Mouse (Mus musculus) CD8-positive naive resting alpha-beta T cell, adult 2 months (primary cell): ENCODE results near the gene Wdfy1.
A peak's percentile ranks its signal among the peaks of the same experiment; 100 is the strongest.

ENCODE experiments used
- DNase-seq, 2 experiments: peaks; one replicate each; pipeline ENCODE4 v3.0.0; 2022; ENCODE audit warnings: low read depth in 2 of 2, low spot score in 2 of 2

Gene Wdfy1

GRCm38 (mm10) chr1:79775927-79776458 lies at the start of gene Wdfy1, which contains the start of gene Mrpl44:
Gene Wdfy1 (minus strand): TSS chr1:79776143.
Gene Mrpl44 (plus strand): TSS chr1:79776018.
- DNase-seq, result peak; percentile 97 to 99

DNA sequence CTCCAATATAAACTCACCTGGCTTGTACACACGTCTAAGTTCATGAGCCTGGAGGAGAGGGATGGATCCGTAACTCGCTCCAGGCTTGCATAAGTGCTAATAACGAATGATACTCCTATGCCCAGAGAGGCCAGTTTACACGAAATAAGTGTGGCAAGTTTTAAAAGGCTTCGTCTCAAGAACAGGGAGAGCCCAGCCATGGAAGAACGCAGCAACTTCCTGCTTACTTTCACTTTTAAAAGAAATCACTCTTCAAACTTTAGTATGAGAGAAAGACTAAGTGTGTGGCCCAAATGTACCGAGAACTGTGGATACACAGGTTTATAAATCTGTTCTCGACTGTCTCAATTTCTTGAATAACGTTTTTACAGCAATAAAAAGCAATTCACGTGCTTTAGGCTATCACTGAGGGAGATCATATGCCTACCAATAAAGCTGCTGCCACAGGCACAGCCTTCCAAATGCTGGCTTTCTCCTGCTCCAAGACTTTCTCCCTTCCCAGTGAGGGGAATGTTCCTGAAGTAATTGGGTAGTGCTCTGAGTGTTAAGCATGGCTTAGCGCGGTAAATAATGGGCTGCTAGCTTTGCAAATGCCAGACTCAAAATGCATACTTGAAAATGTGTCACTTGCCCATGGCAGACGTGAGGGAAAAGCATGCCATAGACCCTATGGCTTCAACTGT lies 48.1 kb upstream of the Wdfy1 start:
- no peak for DNase-seq

DNA sequence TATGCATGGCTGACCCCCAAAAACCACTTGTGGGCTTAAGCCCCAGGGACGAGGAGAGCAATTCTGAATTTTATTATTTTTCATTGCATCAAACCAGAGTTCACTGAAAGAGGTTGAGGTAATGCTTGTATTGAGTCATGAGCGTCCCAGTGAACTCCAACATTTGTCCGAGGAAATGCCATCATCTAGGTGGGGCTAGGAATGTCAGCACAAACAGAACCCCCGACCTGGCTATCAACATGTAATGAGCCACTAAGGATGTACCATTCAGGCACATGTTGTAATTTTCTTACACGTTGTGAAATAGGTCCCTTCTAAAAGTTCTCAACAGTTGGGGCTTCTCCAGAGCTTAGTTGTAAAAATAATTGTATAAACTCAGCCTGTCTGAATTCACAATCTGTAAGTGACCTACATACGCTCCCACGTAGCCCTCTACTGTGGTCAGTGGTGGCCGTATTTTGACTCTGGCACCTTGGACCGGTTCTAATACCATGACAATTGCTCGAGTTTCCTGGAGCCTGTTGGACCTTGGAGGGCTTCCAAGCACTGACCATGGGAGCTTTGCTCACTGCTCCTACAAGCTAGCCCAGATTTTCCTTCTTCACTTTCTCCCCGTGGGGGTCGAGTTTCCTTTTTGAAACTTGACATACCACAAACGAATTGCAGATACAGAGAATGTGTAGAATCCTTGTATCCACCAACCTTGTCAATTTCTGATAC lies 47.0 kb upstream of the Wdfy1 start:
- no peak for DNase-seq

- DNase-seq, result no peak
Measured at GRCm38 (mm10) chr1:79819296-79819879, 43.4 kb upstream of the Wdfy1 start.

DNA sequence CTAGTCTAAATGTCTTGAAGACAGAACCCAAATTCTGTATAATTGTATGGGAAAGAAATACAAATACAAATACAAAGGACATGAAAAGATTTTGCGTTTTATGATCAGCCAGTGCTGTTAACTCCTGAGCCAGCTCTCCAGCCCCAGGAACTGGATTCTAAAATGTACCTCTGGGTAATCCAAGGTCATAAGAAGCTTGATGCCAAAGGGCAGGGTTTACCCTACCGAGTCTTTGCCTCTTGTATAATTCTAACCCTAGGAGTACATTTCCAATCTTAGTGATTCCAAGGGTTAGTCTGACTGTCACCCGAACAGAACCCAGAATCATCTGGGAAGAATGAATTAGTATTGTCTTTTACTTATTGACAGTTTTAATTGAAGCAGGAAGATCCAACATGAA lies 39.5 kb upstream of the Wdfy1 start:
- DNase-seq, result no peak

DNA sequence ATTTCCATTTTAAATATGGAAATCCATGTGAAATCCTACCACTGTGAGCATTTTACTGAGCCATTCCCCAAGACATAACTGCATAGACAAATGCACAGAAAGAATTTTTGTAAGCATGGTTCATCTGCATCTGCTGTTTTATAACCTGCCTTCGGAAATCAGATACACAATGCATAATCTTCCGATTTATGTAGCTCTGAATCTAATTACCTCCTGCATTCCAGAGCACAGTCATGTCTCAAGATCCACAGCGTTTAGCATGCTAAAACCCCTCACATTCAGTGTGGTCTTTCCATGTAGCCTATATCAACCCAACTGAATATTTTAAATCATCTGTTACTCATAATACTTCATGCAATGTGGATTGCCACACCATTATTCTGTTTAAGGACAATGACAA lies 33.5 kb upstream of the Wdfy1 start:
- DNase-seq, result no peak

- DNase-seq, result no peak
Measured at GRCm38 (mm10) chr1:79806865-79807264, 30.9 kb upstream of the Wdfy1 start.

DNA sequence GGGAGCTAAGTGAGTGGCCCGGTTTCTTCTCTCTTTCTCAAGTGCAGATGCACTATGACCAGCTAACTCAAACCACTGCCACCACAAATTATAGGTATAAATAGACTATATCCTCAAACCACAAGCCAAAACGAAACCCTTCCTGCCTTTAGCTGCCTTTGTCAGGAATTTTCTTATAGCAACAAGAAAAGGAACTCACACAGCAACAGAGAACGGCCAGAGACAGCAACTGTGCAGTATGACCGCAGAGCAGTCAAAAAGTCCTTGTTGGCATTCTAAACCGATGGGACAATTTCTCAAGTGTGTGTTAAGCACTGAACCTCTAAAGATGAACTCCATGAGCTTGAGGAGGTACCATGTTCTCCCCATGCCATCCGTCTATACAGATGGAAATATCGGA lies 27.7 kb upstream of the Wdfy1 start:
- DNase-seq, result no peak

GRCm38 (mm10) chr1:79802858-79803427 lies 27.0 kb upstream of the Wdfy1 start:
- no peak for DNase-seq

- DNase-seq, result no peak
Measured at GRCm38 (mm10) chr1:79797084-79797483, 21.1 kb upstream of the Wdfy1 start.

GRCm38 (mm10) chr1:79786267-79786927 lies 10.5 kb upstream of the Wdfy1 start:
- no peak for DNase-seq

- DNase-seq, result peak in 1 of 2 experiments; percentile 16
Measured at GRCm38 (mm10) chr1:79782433-79782832, 6.5 kb upstream of the Wdfy1 start.

GRCm38 (mm10) chr1:79778011-79778410 lies 2.1 kb upstream of the Wdfy1 start:
- no peak for DNase-seq

DNA sequence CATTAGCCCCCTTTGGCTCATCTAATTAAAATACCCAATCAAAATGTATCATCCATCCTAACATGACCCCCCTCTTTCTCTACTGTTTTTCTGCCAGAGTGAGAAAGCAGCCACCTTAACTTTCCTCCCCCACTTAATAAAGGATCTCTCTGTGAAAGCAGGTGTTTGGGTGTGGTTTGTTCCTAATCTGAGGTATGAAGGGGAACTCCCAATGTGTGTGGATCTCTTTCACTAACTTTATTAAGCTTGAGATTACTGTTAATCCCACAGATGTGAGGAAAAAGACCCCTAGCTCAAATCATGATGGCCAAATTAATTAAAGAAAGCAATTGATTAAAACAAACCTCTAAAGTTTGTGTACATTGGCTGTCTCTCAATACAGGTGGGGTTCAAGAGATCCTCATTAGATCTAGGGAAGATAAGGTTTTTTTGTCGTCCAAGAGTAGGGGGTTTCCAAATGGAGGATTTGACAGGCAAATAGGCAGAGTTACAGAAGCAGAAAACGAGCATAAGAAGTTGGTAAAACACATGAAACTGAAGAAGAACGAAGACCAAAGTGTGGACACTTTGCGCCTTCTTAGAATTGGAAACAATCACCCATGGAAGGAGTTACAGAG lies 1.7 kb downstream of the Wdfy1 start:
- DNase-seq, result no peak

GRCm38 (mm10) chr1:79768231-79768630 lies 7.7 kb downstream of the Wdfy1 start:
- no peak for DNase-seq

- no peak for DNase-seq
Measured at GRCm38 (mm10) chr1:79764483-79764882, 11.5 kb downstream of the Wdfy1 start.

DNA sequence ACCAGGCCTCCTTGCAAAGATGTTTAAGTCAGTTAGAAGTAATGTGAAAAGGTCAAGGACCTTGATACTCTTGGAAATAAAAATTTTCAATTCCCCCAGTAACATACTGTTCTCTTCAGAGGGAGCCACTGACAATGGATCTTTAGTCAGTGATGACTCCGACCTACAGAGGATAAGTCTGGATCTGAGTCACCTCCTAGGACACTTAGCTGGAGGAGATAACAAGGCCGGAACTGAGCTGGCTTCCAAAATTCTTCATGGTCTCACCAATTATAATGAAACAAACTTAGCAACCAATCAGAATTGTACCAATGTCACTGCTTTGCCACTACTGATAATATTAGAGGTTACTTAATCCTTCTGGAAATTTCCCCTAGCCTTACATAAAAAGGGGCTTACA lies 11.9 kb downstream of the Wdfy1 start:
- no peak for DNase-seq

- no peak for DNase-seq
Measured at GRCm38 (mm10) chr1:79762282-79763250, 13.4 kb downstream of the Wdfy1 start.

DNA sequence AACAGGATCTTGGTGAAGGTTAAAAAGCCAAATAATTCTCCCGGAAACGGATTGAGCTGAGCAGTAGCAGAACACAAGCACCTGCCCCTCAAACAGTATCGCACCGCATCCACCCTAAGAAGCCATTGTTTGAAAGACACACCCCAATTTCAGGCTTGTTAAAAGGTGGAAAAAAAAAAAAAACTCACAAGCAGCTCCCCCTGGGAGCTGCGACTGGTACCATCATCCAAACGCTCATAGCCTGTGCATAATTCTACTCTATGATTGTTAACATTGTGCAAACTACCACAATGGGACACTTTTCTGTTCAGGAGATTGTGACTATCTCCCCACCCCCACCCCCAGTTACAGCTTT lies 14.0 kb downstream of the Wdfy1 start:
- DNase-seq, result no peak
